Mouse (Mus musculus): ENCODE data around the gene Tmco4. TPM values are rescaled to one million over a fixed set of nuclear protein-coding genes. Genes with fewer than 3 reads are reported as not detected.

Tmco4 gene
- polyA plus RNA-seq, 1 experiment from 2014 or later = 1.3 TPM

DNA sequence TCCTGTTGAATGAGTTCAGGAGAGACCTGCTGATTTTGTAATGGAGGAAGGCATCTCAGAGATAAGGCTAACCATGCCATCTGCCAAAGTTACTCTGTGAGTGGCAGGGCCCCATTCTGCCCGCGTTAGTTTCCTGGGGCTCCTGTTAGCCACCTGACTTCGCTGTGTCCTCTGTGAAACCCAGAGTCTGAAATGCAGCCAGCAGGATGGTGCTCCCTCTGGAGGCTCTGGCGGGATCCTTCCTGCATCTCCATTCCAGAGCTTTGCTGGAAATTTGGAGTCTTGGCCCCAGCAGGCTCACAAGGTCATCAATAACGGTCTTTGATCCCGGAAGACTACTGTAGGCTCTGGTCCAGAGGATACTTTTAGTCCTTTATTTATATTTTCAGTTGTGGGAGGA lies 28.7 kb downstream of the Tmco4 start:
- H3K4me2 ChIP-seq (replicated peaks; ENCODE audit: low read depth, low read length) = no peak overlapping the region
- ATAC-seq (ENCODE audit: low FRiP score) (no peak), DNase-seq (ENCODE audit: low spot score) (peak; percentile 11)
- H3K27me3 ChIP-seq (ENCODE audit: control insufficient read depth, insufficient read depth, low read length) = no peaks in the 10 kb centered on the region
- no peak overlapping the region for H3K9ac ChIP-seq (ENCODE audit: low read depth, low read length)
- H3K4me3 ChIP-seq (ENCODE audit: low read depth, low read length) = no peak overlapping the region
- H3K9me3 ChIP-seq (ENCODE audit: control insufficient read depth, low read length) = no peaks in the 10 kb centered on the region
- no peaks in the 10 kb centered on the region for H3K36me3 ChIP-seq (ENCODE audit: control insufficient read depth, insufficient read depth, low read length)
- no peaks in the 10 kb centered on the region for H3K4me1 ChIP-seq (replicated peaks; ENCODE audit: control insufficient read depth, insufficient read depth, low read length)
- 28% methylated on average over 6 of the region's 6 CpGs for WGBS
- no peak overlapping the region for H3K27ac ChIP-seq (ENCODE audit: low read depth, low read length)

DNA sequence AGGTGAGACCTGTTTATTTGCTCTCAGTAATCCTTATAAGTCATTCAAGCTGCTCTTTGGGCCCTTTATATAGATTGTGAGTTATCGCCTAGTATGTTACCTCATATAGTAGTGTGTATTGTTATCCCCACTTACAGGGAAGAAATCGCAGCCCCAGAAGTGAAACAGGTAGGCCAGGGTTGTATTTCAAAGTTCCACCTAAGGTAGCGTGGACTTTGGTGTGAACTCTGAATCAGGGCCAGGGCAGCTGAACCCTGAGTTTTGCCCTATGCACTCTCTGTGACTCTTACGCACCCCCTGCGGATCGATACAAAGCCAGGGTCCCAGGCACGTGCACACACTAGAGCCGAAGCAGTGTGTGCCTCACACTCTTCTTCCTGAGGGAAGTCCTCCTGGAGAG lies 31.4 kb downstream of the Tmco4 start:
- Histone ChIP-seq H3K27me3 (ENCODE audit: control insufficient read depth, insufficient read depth, low read length) (no peaks in the 10 kb centered on the region), H3K4me3 (ENCODE audit: low read depth, low read length) (no peak overlapping the region), H3K4me2 (replicated peaks; ENCODE audit: low read depth, low read length) (no peak overlapping the region), H3K9ac (ENCODE audit: low read depth, low read length) (no peak overlapping the region), H3K4me1 (replicated peaks; ENCODE audit: control insufficient read depth, insufficient read depth, low read length) (peaks cover 3% of the 10 kb centered on the region; the same call in 1 of the 2 replicates), H3K27ac (ENCODE audit: low read depth, low read length) (no peak overlapping the region), H3K36me3 (ENCODE audit: control insufficient read depth, insufficient read depth, low read length) (no peaks in the 10 kb centered on the region), H3K9me3 (ENCODE audit: control insufficient read depth, low read length) (no peaks in the 10 kb centered on the region)
- no peak for ATAC-seq (ENCODE audit: low FRiP score)
- no peak for DNase-seq (ENCODE audit: low spot score)
- WGBS = 64% methylated on average over 8 of the region's 8 CpGs

DNA sequence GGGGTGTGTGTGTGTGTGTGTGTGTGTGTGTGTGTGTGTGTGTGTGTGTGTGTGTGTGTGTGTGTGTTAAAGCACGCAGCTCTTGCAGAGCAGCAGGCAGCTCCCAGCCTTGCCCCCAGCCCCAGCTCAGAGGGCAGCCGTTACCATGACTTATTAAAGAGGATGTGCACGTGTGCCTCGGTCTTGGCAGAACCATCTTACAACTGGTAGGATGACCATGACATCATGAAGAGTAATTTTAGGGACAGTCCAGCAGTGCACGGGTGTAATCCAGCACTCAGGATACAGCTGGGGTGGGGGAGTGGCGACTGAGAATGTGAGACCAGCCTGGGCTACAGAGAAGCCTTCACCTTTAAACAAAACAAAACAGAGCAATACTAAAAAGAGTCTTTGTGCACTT lies 32.5 kb downstream of the Tmco4 start:
- Histone ChIP-seq H3K4me1 (replicated peaks; ENCODE audit: control insufficient read depth, insufficient read depth, low read length) (peaks cover 3% of the 10 kb centered on the region; the same call in 1 of the 2 replicates), H3K27me3 (ENCODE audit: control insufficient read depth, insufficient read depth, low read length) (no peaks in the 10 kb centered on the region), H3K4me3 (ENCODE audit: low read depth, low read length) (no peak overlapping the region), H3K27ac (ENCODE audit: low read depth, low read length) (no peak overlapping the region), H3K9ac (ENCODE audit: low read depth, low read length) (no peak overlapping the region), H3K9me3 (ENCODE audit: control insufficient read depth, low read length) (no peaks in the 10 kb centered on the region), H3K36me3 (ENCODE audit: control insufficient read depth, insufficient read depth, low read length) (no peaks in the 10 kb centered on the region), H3K4me2 (replicated peaks; ENCODE audit: low read depth, low read length) (no peak overlapping the region)
- DNase-seq (ENCODE audit: low spot score) = no peak
- 70% methylated on average over 5 of the region's 6 CpGs for WGBS
- ATAC-seq (ENCODE audit: low FRiP score) = no peak

DNA sequence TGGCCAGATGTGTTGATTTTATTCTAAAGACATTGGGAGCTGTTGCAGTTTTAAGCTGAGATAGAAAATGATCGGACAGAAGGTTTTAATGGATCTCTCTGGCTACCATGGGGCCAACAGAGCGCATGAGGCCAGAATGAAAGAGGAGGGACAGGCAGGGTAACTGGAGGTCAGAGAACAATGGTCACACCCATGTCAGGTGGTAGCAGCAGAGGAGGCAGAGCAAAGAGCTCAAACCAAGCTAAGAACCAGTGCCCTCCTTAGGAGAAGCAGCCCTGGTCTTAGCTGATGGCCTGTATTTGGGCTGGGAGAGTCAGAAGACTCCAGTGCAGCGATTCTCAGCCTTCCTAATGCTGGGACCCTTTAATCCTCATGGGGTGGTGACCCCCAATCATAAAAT lies 34.7 kb downstream of the Tmco4 start:
- Histone ChIP-seq H3K9ac (ENCODE audit: low read depth, low read length) (no peak overlapping the region), H3K27me3 (ENCODE audit: control insufficient read depth, insufficient read depth, low read length) (no peaks in the 10 kb centered on the region), H3K4me1 (replicated peaks; ENCODE audit: control insufficient read depth, insufficient read depth, low read length) (peaks cover 3% of the 10 kb centered on the region; the same call in 1 of the 2 replicates), H3K27ac (ENCODE audit: low read depth, low read length) (no peak overlapping the region), H3K4me2 (replicated peaks; ENCODE audit: low read depth, low read length) (no peak overlapping the region), H3K36me3 (ENCODE audit: control insufficient read depth, insufficient read depth, low read length) (no peaks in the 10 kb centered on the region), H3K9me3 (ENCODE audit: control insufficient read depth, low read length) (no peaks in the 10 kb centered on the region), H3K4me3 (ENCODE audit: low read depth, low read length) (no peak overlapping the region)
- ATAC-seq (ENCODE audit: low FRiP score) (no peak), DNase-seq (ENCODE audit: low spot score) (no peak)
- 83% methylated on average over 3 of the region's 3 CpGs for WGBS

DNA sequence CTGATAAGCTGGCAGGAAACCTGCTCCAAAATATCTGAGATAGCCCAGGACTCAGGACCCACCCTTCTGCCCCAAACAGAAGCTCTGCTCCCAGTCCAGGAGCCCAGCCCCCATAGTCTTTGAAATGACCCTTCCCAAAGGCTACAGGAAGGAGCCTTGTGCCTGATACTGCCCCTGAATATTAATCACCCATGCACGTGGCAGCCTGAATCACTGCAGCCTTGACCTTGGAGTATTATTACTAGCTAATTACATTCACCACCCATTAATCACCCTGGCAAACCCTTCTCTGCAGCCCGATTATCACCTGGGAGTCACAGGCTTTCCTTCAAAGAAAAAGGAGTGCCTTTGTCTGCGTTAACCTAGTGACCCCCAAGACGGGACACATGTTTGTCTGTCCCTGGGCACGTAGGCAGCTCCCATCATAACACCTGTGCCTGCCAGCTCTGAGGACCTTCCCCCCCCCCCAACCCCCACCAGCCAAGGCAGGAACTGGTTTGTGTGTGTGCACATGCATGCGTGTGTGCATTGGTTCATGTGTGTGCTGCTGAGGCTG lies 35.4 kb downstream of the Tmco4 start:
- H3K27me3 ChIP-seq (ENCODE audit: control insufficient read depth, insufficient read depth, low read length) = no peaks in the 10 kb centered on the region
- H3K9me3 ChIP-seq (ENCODE audit: control insufficient read depth, low read length) = no peaks in the 10 kb centered on the region
- H3K9ac ChIP-seq (ENCODE audit: low read depth, low read length) = no peak overlapping the region
- DNase-seq (ENCODE audit: low spot score) (peak; percentile 15), ATAC-seq (ENCODE audit: low FRiP score) (no peak; the same call in 1 of the 2 replicates)
- 47% methylated on average over 6 of the region's 6 CpGs for WGBS
- H3K4me2 ChIP-seq (replicated peaks; ENCODE audit: low read depth, low read length) = no peak overlapping the region
- no peak overlapping the region for H3K4me3 ChIP-seq (ENCODE audit: low read depth, low read length)
- no peaks in the 10 kb centered on the region for H3K36me3 ChIP-seq (ENCODE audit: control insufficient read depth, insufficient read depth, low read length)
- H3K4me1 ChIP-seq (replicated peaks; ENCODE audit: control insufficient read depth, insufficient read depth, low read length) = peaks cover 3% of the 10 kb centered on the region; the same call in 1 of the 2 replicates
- no peak overlapping the region for H3K27ac ChIP-seq (ENCODE audit: low read depth, low read length)

DNA sequence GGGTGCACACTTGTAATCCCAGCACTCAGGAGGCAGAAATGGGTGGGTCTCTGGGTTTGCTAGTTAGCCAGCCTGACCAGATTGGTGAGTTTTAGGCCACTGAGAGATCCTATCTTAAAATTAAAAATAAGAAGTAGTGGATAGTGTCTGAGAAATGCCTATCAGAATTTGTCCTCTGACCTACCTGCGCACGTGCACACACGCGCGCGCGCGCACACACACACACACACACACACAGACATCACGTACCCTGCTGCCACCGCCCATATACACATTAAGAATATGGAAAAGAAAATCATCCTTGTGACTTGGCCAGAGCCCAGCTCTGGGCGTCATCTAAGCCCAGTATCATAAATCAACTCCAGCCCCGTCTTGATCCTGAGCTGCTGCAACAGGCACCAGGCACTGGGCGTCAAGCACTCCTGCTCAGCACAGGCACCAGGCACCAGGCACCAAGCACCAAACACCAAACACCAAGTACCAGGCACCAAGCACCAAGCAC lies 38.6 kb downstream of the Tmco4 start:
- ATAC-seq (ENCODE audit: low FRiP score) (no peak), DNase-seq (ENCODE audit: low spot score) (no peak)
- Histone ChIP-seq H3K4me1 (replicated peaks; ENCODE audit: control insufficient read depth, insufficient read depth, low read length) (peaks cover 3% of the 10 kb centered on the region; the same call in 1 of the 2 replicates), H3K27me3 (ENCODE audit: control insufficient read depth, insufficient read depth, low read length) (no peaks in the 10 kb centered on the region), H3K4me2 (replicated peaks; ENCODE audit: low read depth, low read length) (no peak overlapping the region), H3K36me3 (ENCODE audit: control insufficient read depth, insufficient read depth, low read length) (no peaks in the 10 kb centered on the region), H3K9ac (ENCODE audit: low read depth, low read length) (no peak overlapping the region), H3K9me3 (ENCODE audit: control insufficient read depth, low read length) (no peaks in the 10 kb centered on the region), H3K4me3 (ENCODE audit: low read depth, low read length) (no peak overlapping the region), H3K27ac (ENCODE audit: low read depth, low read length) (no peak overlapping the region)
- WGBS = 96% methylated on average over 13 of the region's 13 CpGs

DNA sequence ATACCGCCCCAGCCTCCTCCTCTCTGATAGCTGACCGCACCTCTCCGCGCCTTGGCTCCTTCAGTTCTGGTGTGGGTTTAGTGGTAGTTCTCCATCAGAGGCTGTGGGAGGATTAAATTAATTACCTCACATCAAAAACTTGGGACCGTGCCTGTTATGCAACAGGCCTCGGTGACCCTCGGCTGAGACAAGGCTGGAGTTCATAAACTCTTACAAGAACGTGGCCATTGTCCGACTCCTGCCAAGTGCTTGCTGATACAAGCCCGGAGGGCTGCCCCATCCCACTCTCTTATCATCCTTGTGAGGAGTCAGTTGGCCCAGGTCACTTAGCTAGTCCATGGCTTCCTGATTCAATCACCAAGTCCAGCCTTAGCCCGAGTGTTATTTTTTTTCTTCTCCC lies 40.6 kb downstream of the Tmco4 start:
- ATAC-seq (ENCODE audit: low FRiP score) = no peak

DNA sequence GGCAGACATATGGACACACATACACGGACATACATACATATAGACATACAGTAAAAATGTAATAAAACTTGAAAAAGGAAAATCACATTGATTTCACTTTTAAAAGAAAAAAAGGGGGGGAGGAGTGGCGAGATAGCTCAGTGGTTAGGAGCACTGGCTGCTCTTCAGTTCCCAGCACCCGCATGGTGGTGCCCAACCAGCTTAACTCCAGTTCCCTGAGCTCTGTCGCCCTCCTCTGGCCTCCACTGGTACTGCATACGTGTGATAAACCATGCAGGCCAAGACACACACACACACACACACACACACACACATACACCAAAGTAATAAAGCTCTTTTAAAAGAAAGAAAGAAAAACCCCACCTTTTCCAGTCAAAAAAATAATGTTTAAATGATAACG lies 42.1 kb downstream of the Tmco4 start:
- H3K4me2 ChIP-seq (replicated peaks; ENCODE audit: low read depth, low read length) = no peak overlapping the region
- no peak overlapping the region for H3K9ac ChIP-seq (ENCODE audit: low read depth, low read length)
- H3K27me3 ChIP-seq (ENCODE audit: control insufficient read depth, insufficient read depth, low read length) = no peaks in the 10 kb centered on the region
- no peaks in the 10 kb centered on the region for H3K9me3 ChIP-seq (ENCODE audit: control insufficient read depth, low read length)
- H3K36me3 ChIP-seq (ENCODE audit: control insufficient read depth, insufficient read depth, low read length) = no peaks in the 10 kb centered on the region
- no peak overlapping the region for H3K27ac ChIP-seq (ENCODE audit: low read depth, low read length)
- no peaks in the 10 kb centered on the region for H3K4me1 ChIP-seq (replicated peaks; ENCODE audit: control insufficient read depth, insufficient read depth, low read length)
- WGBS = 82% methylated on average over 6 of the region's 6 CpGs
- H3K4me3 ChIP-seq (ENCODE audit: low read depth, low read length) = no peak overlapping the region
- no peak for DNase-seq (ENCODE audit: low spot score)
- no peak for ATAC-seq (ENCODE audit: low FRiP score)

More for the DNA sequence above, 40.6 kb downstream of the Tmco4 start:
- no peak for DNase-seq (ENCODE audit: low spot score)
- Histone ChIP-seq H3K36me3 (ENCODE audit: control insufficient read depth, insufficient read depth, low read length) (no peaks in the 10 kb centered on the region), H3K4me3 (ENCODE audit: low read depth, low read length) (no peak overlapping the region), H3K27me3 (ENCODE audit: control insufficient read depth, insufficient read depth, low read length) (no peaks in the 10 kb centered on the region), H3K27ac (ENCODE audit: low read depth, low read length) (no peak overlapping the region), H3K9ac (ENCODE audit: low read depth, low read length) (no peak overlapping the region), H3K9me3 (ENCODE audit: control insufficient read depth, low read length) (no peaks in the 10 kb centered on the region), H3K4me2 (replicated peaks; ENCODE audit: low read depth, low read length) (no peak overlapping the region), H3K4me1 (replicated peaks; ENCODE audit: control insufficient read depth, insufficient read depth, low read length) (peaks cover 2% of the 10 kb centered on the region; the same call in 1 of the 2 replicates)
- 91% methylated on average over 11 of the region's 11 CpGs for WGBS

DNA sequence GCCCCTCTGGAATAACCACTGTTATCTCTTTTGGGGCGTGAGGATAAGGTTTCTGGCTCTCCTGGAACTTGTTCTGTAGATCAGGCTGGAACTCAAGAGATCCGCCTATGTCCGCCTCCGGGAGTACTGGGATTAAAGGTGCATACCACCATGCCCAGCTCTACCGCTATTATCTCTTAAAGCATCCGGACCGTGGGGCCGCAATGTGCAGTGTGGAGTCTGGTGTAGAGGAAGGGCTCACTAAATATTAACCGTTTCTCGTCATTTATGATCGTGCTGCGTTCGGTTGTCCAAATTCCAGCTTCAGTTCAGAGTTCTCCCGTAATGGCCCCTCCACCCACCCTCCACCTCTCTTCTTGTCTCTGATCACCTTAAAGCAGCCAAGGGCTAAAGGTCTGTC lies 45.7 kb downstream of the Tmco4 start:
- ATAC-seq (ENCODE audit: low FRiP score) = no peak
- Histone ChIP-seq H3K9ac (ENCODE audit: low read depth, low read length) (no peak overlapping the region), H3K27me3 (ENCODE audit: control insufficient read depth, insufficient read depth, low read length) (no peaks in the 10 kb centered on the region), H3K36me3 (ENCODE audit: control insufficient read depth, insufficient read depth, low read length) (no peaks in the 10 kb centered on the region), H3K4me1 (replicated peaks; ENCODE audit: control insufficient read depth, insufficient read depth, low read length) (no peaks in the 10 kb centered on the region), H3K4me2 (replicated peaks; ENCODE audit: low read depth, low read length) (no peak overlapping the region), H3K4me3 (ENCODE audit: low read depth, low read length) (no peak overlapping the region), H3K27ac (ENCODE audit: low read depth, low read length) (no peak overlapping the region), H3K9me3 (ENCODE audit: control insufficient read depth, low read length) (no peaks in the 10 kb centered on the region)
- WGBS = 92% methylated on average over 14 of the region's 14 CpGs
- no peak for DNase-seq (ENCODE audit: low spot score)

Data from hindbrain, embryonic 11.5 days (tissue).